Mouse (Mus musculus) kidney, embryonic 14.5 days (tissue): ENCODE data around the gene Gpx5. TPM values are rescaled to one million over a fixed set of nuclear protein-coding genes. Genes with fewer than 3 reads are reported as not detected.
A peak's percentile ranks its signal among the peaks of the same experiment; 100 is the strongest.
"Not testable (repeated sequence)": the region's sequence is repeated elsewhere in the genome, so short reads cannot be mapped to it uniquely, and the experiment has no call there.

ENCODE experiments used
- ATAC-seq: fragments of 200-750 bp; cut with Nextera tagmentation; 2 replicates; pipeline ENCODE4 v1.8.0; 2017; ENCODE audit warnings: moderate number of reproducible peaks, mild to moderate bottlenecking, moderate TSS enrichment, moderate library complexity; ENCODE audit not compliant: low FRiP score, low TSS enrichment
- H3K27ac ChIP-seq: fragments of 300-500 bp; sonication (generic); 2 replicates; pipeline ENCODE4 v1.5.1; 2014; ENCODE audit warnings: low read depth, mild to moderate bottlenecking, low read length, moderate library complexity, mixed read lengths
- H3K27me3 ChIP-seq: fragments of 300-500 bp; sonication (generic); 2 replicates; pipeline ENCODE4 v1.6.1; 2014; ENCODE audit warnings: mild to moderate bottlenecking, low read length; ENCODE audit not compliant: control insufficient read depth, insufficient read depth
- H3K36me3 ChIP-seq: fragments of 300-500 bp; sonication (generic); 2 replicates; pipeline ENCODE4 v1.6.1; 2014; ENCODE audit warnings: low read length, mixed read lengths; ENCODE audit not compliant: control insufficient read depth, insufficient read depth
- H3K4me1 ChIP-seq: fragments of 300-500 bp; sonication (generic); 2 replicates; pipeline ENCODE4 v1.6.1; 2014; ENCODE audit warnings: low read length, mixed read lengths; ENCODE audit not compliant: control insufficient read depth, insufficient read depth
- H3K4me2 ChIP-seq: fragments of 300-500 bp; sonication (generic); replicated peaks from 2 replicates; pipeline ENCODE4 v1.6.1; 2014; ENCODE audit warnings: low read depth, mild to moderate bottlenecking, low read length
- H3K4me3 ChIP-seq: fragments of 300-500 bp; sonication (generic); 2 replicates; pipeline ENCODE4 v1.5.1; 2014; ENCODE audit warnings: mild to moderate bottlenecking, low read length
- H3K9ac ChIP-seq: fragments of 300-500 bp; sonication (generic); 2 replicates; pipeline ENCODE4 v1.6.1; 2014; ENCODE audit warnings: low read depth, mild to moderate bottlenecking, low read length, moderate library complexity
- H3K9me3 ChIP-seq: fragments of 300-500 bp; sonication (generic); 2 replicates; pipeline ENCODE4 v1.6.1; 2016; ENCODE audit warnings: low read length; ENCODE audit not compliant: control insufficient read depth
- WGBS: fragments of 180-500 bp; shearing (Covaris S2); extraction: QIAGEN DNeasy Blood & Tissue Kit; methylation state at CpG from one replicate; pipeline ENCODE4 v1.1.7; 2014; 5-methylcytosine and 5-hydroxymethylcytosine counted together
- polyA plus RNA-seq: library from polyadenylated mRNA; unstranded; fragments of >200 nt; fragmentation: Nextera tagmentation; extraction: Ambion mirVana; gene quantifications from 2 replicates; pipeline ENCODE4 v1.2.1, GENCODE M21; 2014

Gene Gpx5
- polyA plus RNA-seq, 1 experiment from 2014 or later: not detected

- not testable (repeated sequence) for H3K4me2 ChIP-seq, H3K9me3 ChIP-seq, H3K27ac ChIP-seq, H3K36me3 ChIP-seq, H3K9ac ChIP-seq, H3K4me1 ChIP-seq, H3K4me3 ChIP-seq, ATAC-seq, H3K27me3 ChIP-seq
- WGBS: 44% methylated on average over 1 of the region's 1 CpGs
These were observed 47.6 kb downstream of the Gpx5 start for GRCm38 (mm10) chr13:21244967-21245366.

GRCm38 (mm10) chr13:21244089-21244488 is 48.4 kb downstream of the Gpx5 start:
- no peak overlapping the region for H3K4me2 ChIP-seq
- no peak overlapping the region for H3K9ac ChIP-seq
- H3K36me3 ChIP-seq: no peaks in the 10 kb centered on the region
- 0 out of 2 replicates have a peak, but pooled peaks cover 4% of the 10 kb centered on the region for H3K4me1 ChIP-seq
- no peak overlapping the region for H3K4me3 ChIP-seq
- H3K27ac ChIP-seq: no peak overlapping the region
- no peaks in the 10 kb centered on the region for H3K9me3 ChIP-seq
- ATAC-seq: no peak
- H3K27me3 ChIP-seq: peaks cover 3% of the 10 kb centered on the region; the same call in 1 of the 2 replicates
- WGBS: 81% methylated on average over 5 of the region's 5 CpGs

DNA sequence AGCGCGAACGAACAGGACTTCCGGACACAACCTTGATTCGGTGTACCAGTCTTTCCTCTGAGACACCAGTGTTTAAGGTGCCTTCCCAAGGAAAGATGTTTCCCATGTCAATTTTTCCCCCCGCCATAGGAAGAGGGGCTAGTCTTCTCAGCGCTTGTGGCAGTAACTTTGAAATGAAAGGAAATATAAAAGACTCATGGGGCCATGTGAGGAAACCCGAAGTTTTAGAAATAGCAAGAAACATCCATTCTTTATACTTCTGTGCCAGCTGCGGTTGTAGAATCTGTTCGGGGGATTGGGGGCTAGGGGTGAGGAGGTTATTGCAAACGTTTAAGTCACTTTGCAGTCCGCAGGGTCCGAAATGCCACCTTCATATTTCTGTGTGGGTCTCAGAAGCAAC is 49.3 kb downstream of the Gpx5 start:
- Histone ChIP-seq H3K9me3 (no peaks in the 10 kb centered on the region), H3K9ac (peak overlapping the region; percentile 37; the same call in 1 of the 2 replicates), H3K27ac (no peak overlapping the region), H3K36me3 (no peaks in the 10 kb centered on the region), H3K4me2 (peak overlapping the region; percentile 48), H3K27me3 (peaks cover 3% of the 10 kb centered on the region; the same call in 1 of the 2 replicates), H3K4me3 (peak overlapping the region; percentile 34), H3K4me1 (0 out of 2 replicates have a peak, but pooled peaks cover 4% of the 10 kb centered on the region)
- 24% methylated on average over 13 of the region's 13 CpGs for WGBS
- ATAC-seq: no peak

GRCm38 (mm10) chr13:21242408-21243125 is 50.0 kb downstream of the Gpx5 start:
- H3K36me3 ChIP-seq: no peaks in the 10 kb centered on the region
- H3K27ac ChIP-seq: no peak overlapping the region
- 0 out of 2 replicates have a peak, but pooled peaks cover 4% of the 10 kb centered on the region for H3K4me1 ChIP-seq
- H3K4me3 ChIP-seq: peak overlapping the region; percentile 34
- H3K9me3 ChIP-seq: no peaks in the 10 kb centered on the region
- peak overlapping the region; percentile 37; the same call in 1 of the 2 replicates for H3K9ac ChIP-seq
- H3K27me3 ChIP-seq: peaks cover 3% of the 10 kb centered on the region; the same call in 1 of the 2 replicates
- no peak for ATAC-seq
- peak overlapping the region; percentile 48 for H3K4me2 ChIP-seq
- 7% methylated on average over 16 of the region's 16 CpGs for WGBS

GRCm38 (mm10) chr13:21240788-21241187 is 51.7 kb downstream of the Gpx5 start:
- WGBS: 13% methylated on average over 7 of the region's 7 CpGs
- Histone ChIP-seq H3K4me2 (no peak overlapping the region), H3K9ac (no peak overlapping the region), H3K9me3 (no peaks in the 10 kb centered on the region), H3K36me3 (no peaks in the 10 kb centered on the region), H3K4me3 (no peak overlapping the region), H3K27ac (no peak overlapping the region), H3K27me3 (peaks cover 3% of the 10 kb centered on the region; the same call in 1 of the 2 replicates), H3K4me1 (0 out of 2 replicates have a peak, but pooled peaks cover 4% of the 10 kb centered on the region)
- ATAC-seq: 0 out of 2 replicates have a peak, but pooled peaks have one; percentile 66

DNA sequence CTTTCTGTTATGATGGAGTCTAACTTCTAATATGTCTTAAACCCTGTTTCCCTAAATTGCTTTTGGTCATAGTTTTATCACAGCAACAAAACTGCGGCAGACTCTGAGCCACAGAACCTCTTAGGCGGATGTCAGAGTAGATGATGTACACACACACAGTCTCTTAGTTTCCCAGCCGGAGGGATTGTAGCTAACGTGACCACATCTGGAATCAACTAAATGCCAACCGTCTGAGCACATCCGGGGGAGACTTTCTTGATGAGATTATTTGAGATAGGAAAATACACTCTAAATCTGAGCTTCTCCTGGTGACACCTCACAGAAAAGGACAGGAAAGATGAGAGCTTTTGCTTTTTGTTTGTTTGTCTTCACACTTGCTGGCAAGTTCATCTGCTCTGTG is 55.4 kb downstream of the Gpx5 start:
- no peak overlapping the region for H3K9ac ChIP-seq
- H3K27me3 ChIP-seq: no peaks in the 10 kb centered on the region
- no peak overlapping the region for H3K27ac ChIP-seq
- H3K4me3 ChIP-seq: no peak overlapping the region
- H3K9me3 ChIP-seq: no peaks in the 10 kb centered on the region
- ATAC-seq: no peak
- H3K4me2 ChIP-seq: no peak overlapping the region
- H3K36me3 ChIP-seq: no peaks in the 10 kb centered on the region
- H3K4me1 ChIP-seq: no peaks in the 10 kb centered on the region
- WGBS: 61% methylated on average over 6 of the region's 6 CpGs

- no peaks in the 10 kb centered on the region for H3K36me3 ChIP-seq
- no peaks in the 10 kb centered on the region for H3K27me3 ChIP-seq
- H3K4me1 ChIP-seq: no peaks in the 10 kb centered on the region
- no peak overlapping the region for H3K9ac ChIP-seq
- whole genome bisulfite sequencing: 65% methylated on average over 2 of the region's 2 CpGs
- ATAC-seq: no peak
- no peak overlapping the region for H3K4me3 ChIP-seq
- no peaks in the 10 kb centered on the region for H3K9me3 ChIP-seq
- no peak overlapping the region for H3K27ac ChIP-seq
- H3K4me2 ChIP-seq: no peak overlapping the region
These were observed 55.8 kb downstream of the Gpx5 start for GRCm38 (mm10) chr13:21236714-21237113.

Other genes with a start within 250 kb of the Gpx5 start
- gene Olfr1370, start 217.8 kb downstream of the Gpx5 start, polyA plus RNA-seq: not detected in 2 replicates
- 0.06 TPM in 1 of 2 replicates, not detected in the other for gene Olfr1369-ps1, start 181.2 kb downstream of the Gpx5 start, polyA plus RNA-seq
- not detected in 2 replicates for gene Olfr263, start 163.1 kb downstream of the Gpx5 start, polyA plus RNA-seq
- gene Olfr1368, start 146.9 kb downstream of the Gpx5 start, polyA plus RNA-seq: not detected in 2 replicates
- gene Trim27, start 113.3 kb downstream of the Gpx5 start, polyA plus RNA-seq: 145 and 164 TPM in 2 replicates
- gene Gpx6, start 19.4 kb upstream of the Gpx5 start, polyA plus RNA-seq: 3.4 and 3.9 TPM in 2 replicates
- gene Olfr1367, start 54.2 kb upstream of the Gpx5 start, polyA plus RNA-seq: not detected in 2 replicates
- gene Zscan12, start 70.1 kb upstream of the Gpx5 start, polyA plus RNA-seq: 10.9 and 15.5 TPM in 2 replicates
- gene Zkscan3, start 110.0 kb upstream of the Gpx5 start, polyA plus RNA-seq: 73.9 and 80.4 TPM in 2 replicates
- gene Pgbd1, start 148.3 kb upstream of the Gpx5 start, polyA plus RNA-seq: 3.4 and 4.9 TPM in 2 replicates
- 23.5 and 27.6 TPM in 2 replicates for gene Zscan26, start 161.0 kb upstream of the Gpx5 start, polyA plus RNA-seq
- 2.2 and 2.6 TPM in 2 replicates for gene Nkapl, start 175.8 kb upstream of the Gpx5 start, polyA plus RNA-seq
- gene Zkscan4, start 186.2 kb upstream of the Gpx5 start, polyA plus RNA-seq: 3.2 and 3.8 TPM in 2 replicates
- gene Gm10065, start 186.7 kb upstream of the Gpx5 start, polyA plus RNA-seq: not detected in 2 replicates
- 0.23 and 0.34 TPM in 2 replicates for gene AK157302, start 202.5 kb upstream of the Gpx5 start, polyA plus RNA-seq
- gene Gm11273, start 208.7 kb upstream of the Gpx5 start, polyA plus RNA-seq: 4.7 and 7.2 TPM in 2 replicates
- 7.3 and 11.8 TPM in 2 replicates for gene Zkscan8, start 238.4 kb upstream of the Gpx5 start, polyA plus RNA-seq